Mouse (Mus musculus) myocyte (in vitro differentiated cells): Measurements from ENCODE around the gene Nsmce4a.

Experiments used
- MAX ChIP-seq: IDR thresholded peaks from one replicate; pipeline ENCODE4 v1.6.1; 2011; ENCODE audit warnings: low read depth, mild to moderate bottlenecking, control low read depth
- POLR2A ChIP-seq: IDR thresholded peaks from one replicate; pipeline ENCODE4 v1.6.1; 2011; ENCODE audit warnings: low read depth, mild to moderate bottlenecking, control low read depth, moderate library complexity; ENCODE audit not compliant: insufficient read length
- REST ChIP-seq: IDR thresholded peaks from one replicate; pipeline ENCODE4 v1.6.1; 2011; ENCODE audit warnings: mild to moderate bottlenecking, control low read depth, moderate library complexity; ENCODE audit not compliant: insufficient read depth, insufficient read length
- USF1 ChIP-seq: IDR thresholded peaks from one replicate; pipeline ENCODE4 v1.6.1; 2011; ENCODE audit warnings: low read depth, mild to moderate bottlenecking, control low read depth, moderate library complexity

DNA sequence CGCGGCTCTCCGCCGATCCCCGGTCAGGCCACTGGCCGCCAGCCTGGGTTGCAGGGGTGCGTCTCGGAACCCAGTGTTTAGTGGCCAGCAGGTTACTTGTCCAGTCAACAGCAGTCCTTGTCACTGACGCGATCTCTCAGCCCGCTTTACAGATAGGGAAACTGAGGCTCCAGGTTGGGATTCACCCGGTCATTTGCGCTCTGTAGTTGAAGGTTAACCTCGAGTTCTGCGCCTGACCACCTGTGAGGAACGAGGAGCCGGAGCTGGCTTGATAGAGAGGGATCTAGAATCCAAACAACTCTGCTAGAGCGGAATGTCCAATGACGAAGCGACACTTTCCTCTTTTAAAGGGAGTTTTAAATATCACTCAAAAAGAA lies 52.9 kb downstream of the Nsmce4a start, which contains the start of gene Ate1:
- no peak for TF ChIP-seq MAX
- no peak for TF ChIP-seq POLR2A
- no peak for TF ChIP-seq REST
- TF ChIP-seq USF1, result no peak
